Mouse (Mus musculus) G1E (cell line): Measurements from ENCODE around the gene Sugct. TPM values are rescaled to one million over a fixed set of nuclear protein-coding genes. Genes with fewer than 3 reads are reported as not detected.

Experiments
- ATAC-seq: 2 replicates; pipeline ENCODE4 v1.8.0; 2016; ENCODE audit warnings: mild to moderate bottlenecking; ENCODE audit not compliant: insufficient number of reproducible peaks, poor library complexity, low FRiP score, severe bottlenecking; ENCODE audit errors: extremely low read depth
- DNase-seq: peaks from one replicate; pipeline ENCODE4 v3.0.0; 2012; ENCODE audit warnings: low spot score
- H3K27me3 ChIP-seq: 2 replicates; pipeline ENCODE4 v1.6.1; 2012; ENCODE audit warnings: mild to moderate bottlenecking, low read length, inconsistent platforms; ENCODE audit not compliant: insufficient read depth
- H3K36me3 ChIP-seq: replicated peaks from 2 replicates; pipeline ENCODE3; 2012; ENCODE audit warnings: mild to moderate bottlenecking, inconsistent platforms
- H3K4me1 ChIP-seq: 2 replicates; pipeline ENCODE4 v1.6.1; 2012; ENCODE audit warnings: low read depth, low read length, inconsistent platforms, mixed read lengths; ENCODE audit not compliant: insufficient read depth
- H3K4me3 ChIP-seq: 2 replicates; pipeline ENCODE4 v1.5.1; 2012; ENCODE audit warnings: low read depth, mild to moderate bottlenecking, inconsistent platforms, low read length, moderate library complexity, mixed read lengths
- H3K9me3 ChIP-seq: replicated peaks from 2 replicates; pipeline ENCODE4 v1.6.1; 2012; ENCODE audit warnings: inconsistent platforms
- CTCF ChIP-seq: IDR thresholded peaks from 2 replicates; pipeline ENCODE4 v1.5.1; 2012; ENCODE audit warnings: low read depth, low read length, inconsistent platforms, mixed read lengths
- GATA1 ChIP-seq: IDR thresholded peaks from 2 replicates; pipeline ENCODE4 v1.6.1; 2012; ENCODE audit warnings: borderline replicate concordance, low read length, inconsistent platforms, mixed read lengths
- GATA2 ChIP-seq: IDR thresholded peaks from 2 replicates; pipeline ENCODE4 v1.6.1; 2012; ENCODE audit warnings: low read depth, low read length, inconsistent platforms, borderline replicate concordance
- POLR2AphosphoS5 ChIP-seq: IDR thresholded peaks from 2 replicates; pipeline ENCODE4 v1.6.1; 2012; ENCODE audit warnings: low read depth, low read length, inconsistent platforms; ENCODE audit not compliant: insufficient replicate concordance
- TAL1 ChIP-seq: conservative IDR thresholded peaks from 2 replicates; pipeline ENCODE4 v1.6.1; 2012; ENCODE audit warnings: low read depth, low read length, inconsistent platforms, mixed read lengths
- polyA plus RNA-seq: library from polyadenylated mRNA; stranded (reverse); fragments of >175 nt; gene quantifications from 2 replicates; pipeline ENCODE4 v1.2.3, GENCODE M21; 2012
- total RNA-seq, 2 experiments: library from RNA; stranded (forward) in 1 of 2; stranded (reverse) in 1 of 2; fragments of 200-1000 nt in 1 of 2; fragments of >200 nt in 1 of 2; fragmentation: Nextera tagmentation in 1 of 2; gene quantifications; 2 replicates each; pipeline ENCODE4 v1.2.3; 2014 to 2017

Sugct gene
- total and polyA plus RNA-seq, 3 experiments: 1.1 to 4.8 (median 1.8) TPM

GRCm38 (mm10) chr13:17037899-17038298 lies 657.5 kb downstream of the Sugct start:
- H3K27me3 ChIP-seq: no peaks in the 10 kb centered on the region
- H3K4me1 ChIP-seq: no peaks in the 10 kb centered on the region
- DNase-seq (no peak), ATAC-seq (no peak)
- H3K36me3 ChIP-seq: no peaks in the 10 kb centered on the region
- no peak for TF ChIP-seq TAL1
- no peak for TF ChIP-seq GATA2
- no peak for TF ChIP-seq CTCF
- no peaks in the 10 kb centered on the region for H3K9me3 ChIP-seq
- H3K4me3 ChIP-seq: no peak overlapping the region

GRCm38 (mm10) chr13:17030761-17031160 lies 664.6 kb downstream of the Sugct start:
- TF ChIP-seq POLR2AphosphoS5 (no peak), CTCF (no peak), TAL1 (no peak), GATA2 (no peak), GATA1 (no peak)
- H3K4me3 ChIP-seq: no peak overlapping the region
- no peak for DNase-seq

GRCm38 (mm10) chr13:17028595-17028994 lies 666.8 kb downstream of the Sugct start:
- Histone ChIP-seq H3K9me3 (no peaks in the 10 kb centered on the region), H3K27me3 (no peaks in the 10 kb centered on the region), H3K4me3 (no peak overlapping the region), H3K36me3 (no peaks in the 10 kb centered on the region), H3K4me1 (no peaks in the 10 kb centered on the region)
- TF ChIP-seq CTCF: peak; percentile 19; the same call in 1 of the 2 replicates
- no peak for TF ChIP-seq POLR2AphosphoS5
- no peak for DNase-seq
- no peak for ATAC-seq

More at GRCm38 (mm10) chr13:17030761-17031160, 664.6 kb downstream of the Sugct start:
- no peak for ATAC-seq
- Histone ChIP-seq H3K9me3 (no peaks in the 10 kb centered on the region), H3K4me1 (no peaks in the 10 kb centered on the region), H3K27me3 (no peaks in the 10 kb centered on the region), H3K36me3 (no peaks in the 10 kb centered on the region)

- ATAC-seq (no peak), DNase-seq (no peak)
- Histone ChIP-seq H3K9me3 (no peaks in the 10 kb centered on the region), H3K36me3 (no peaks in the 10 kb centered on the region), H3K4me3 (no peak overlapping the region), H3K27me3 (no peaks in the 10 kb centered on the region), H3K4me1 (no peaks in the 10 kb centered on the region)
- TF ChIP-seq CTCF: no peak
- no peak for TF ChIP-seq TAL1
- no peak for TF ChIP-seq POLR2AphosphoS5
- TF ChIP-seq GATA1: no peak
- no peak for TF ChIP-seq GATA2
These were observed 667.4 kb downstream of the Sugct start for GRCm38 (mm10) chr13:17027846-17028529.

- ATAC-seq: no peak
- H3K36me3 ChIP-seq: no peaks in the 10 kb centered on the region
- no peaks in the 10 kb centered on the region for H3K27me3 ChIP-seq
- no peak for DNase-seq
- no peaks in the 10 kb centered on the region for H3K4me1 ChIP-seq
- TF ChIP-seq CTCF (no peak), TAL1 (no peak), GATA1 (no peak), POLR2AphosphoS5 (no peak), GATA2 (no peak)
- no peaks in the 10 kb centered on the region for H3K9me3 ChIP-seq
- no peak overlapping the region for H3K4me3 ChIP-seq
These were observed 668.4 kb downstream of the Sugct start for GRCm38 (mm10) chr13:17027001-17027400.

- TF ChIP-seq TAL1 (no peak), GATA1 (no peak), GATA2 (no peak), CTCF (no peak), POLR2AphosphoS5 (no peak)
- Histone ChIP-seq H3K27me3 (no peaks in the 10 kb centered on the region), H3K36me3 (no peaks in the 10 kb centered on the region), H3K4me1 (no peaks in the 10 kb centered on the region), H3K4me3 (no peak overlapping the region), H3K9me3 (no peaks in the 10 kb centered on the region)
- ATAC-seq: no peak
- DNase-seq: no peak
These were observed 698.9 kb downstream of the Sugct start for GRCm38 (mm10) chr13:16996464-16996863.

- TF ChIP-seq POLR2AphosphoS5: no peak
- no peak for TF ChIP-seq GATA1
- no peak for TF ChIP-seq TAL1
- no peak for TF ChIP-seq GATA2
- H3K4me1 ChIP-seq: no peaks in the 10 kb centered on the region
- no peak for ATAC-seq
- H3K9me3 ChIP-seq: no peaks in the 10 kb centered on the region
- H3K36me3 ChIP-seq: no peaks in the 10 kb centered on the region
- H3K27me3 ChIP-seq: no peaks in the 10 kb centered on the region
- no peak overlapping the region for H3K4me3 ChIP-seq
- DNase-seq: no peak
These were observed 700.0 kb downstream of the Sugct start for GRCm38 (mm10) chr13:16995321-16995720.
